Mouse (Mus musculus): ENCODE data around the gene Nrp2. TPM values are rescaled to one million over a fixed set of nuclear protein-coding genes. Genes with fewer than 3 reads are reported as not detected.

Gene Nrp2
- total RNA-seq, 1 experiment from 2014 or later: 0.87 TPM

DNA sequence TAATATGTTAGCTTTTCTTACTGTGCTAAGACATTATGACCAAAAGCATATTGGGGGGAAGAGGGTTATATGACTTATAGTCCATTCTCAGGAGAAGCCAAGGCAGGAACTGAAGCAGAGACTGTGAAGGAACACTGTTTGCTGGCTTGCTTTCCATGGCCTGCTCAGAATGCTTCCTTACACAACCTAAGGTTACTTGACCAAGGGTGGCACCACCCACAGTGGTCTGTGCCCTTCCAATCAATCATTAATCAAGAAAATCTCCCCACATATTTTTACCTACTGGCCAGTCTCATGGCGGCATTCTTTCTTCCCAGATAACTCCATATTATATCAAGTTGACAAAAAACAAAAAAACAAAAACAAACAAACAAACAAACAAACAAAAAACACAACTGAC is 130.3 kb downstream of the Nrp2 start:
- ATAC-seq (replicated peaks; ENCODE audit: low read depth, poor library complexity, severe bottlenecking): no peak

- no peak for ATAC-seq (replicated peaks; ENCODE audit: low read depth, poor library complexity, severe bottlenecking)
Observed at GRCm38 (mm10) chr1:62834443-62835185, 131.5 kb downstream of the Nrp2 start.

- no peak for ATAC-seq (replicated peaks; ENCODE audit: low read depth, poor library complexity, severe bottlenecking)
Observed at GRCm38 (mm10) chr1:62838083-62838482, 135.0 kb downstream of the Nrp2 start.

- ATAC-seq (replicated peaks; ENCODE audit: low read depth, poor library complexity, severe bottlenecking): no peak
Observed at GRCm38 (mm10) chr1:62838631-62839030, 135.5 kb downstream of the Nrp2 start.

- no peak for ATAC-seq (replicated peaks; ENCODE audit: low read depth, poor library complexity, severe bottlenecking)
Observed at GRCm38 (mm10) chr1:62843215-62843614, 140.1 kb downstream of the Nrp2 start.

DNA sequence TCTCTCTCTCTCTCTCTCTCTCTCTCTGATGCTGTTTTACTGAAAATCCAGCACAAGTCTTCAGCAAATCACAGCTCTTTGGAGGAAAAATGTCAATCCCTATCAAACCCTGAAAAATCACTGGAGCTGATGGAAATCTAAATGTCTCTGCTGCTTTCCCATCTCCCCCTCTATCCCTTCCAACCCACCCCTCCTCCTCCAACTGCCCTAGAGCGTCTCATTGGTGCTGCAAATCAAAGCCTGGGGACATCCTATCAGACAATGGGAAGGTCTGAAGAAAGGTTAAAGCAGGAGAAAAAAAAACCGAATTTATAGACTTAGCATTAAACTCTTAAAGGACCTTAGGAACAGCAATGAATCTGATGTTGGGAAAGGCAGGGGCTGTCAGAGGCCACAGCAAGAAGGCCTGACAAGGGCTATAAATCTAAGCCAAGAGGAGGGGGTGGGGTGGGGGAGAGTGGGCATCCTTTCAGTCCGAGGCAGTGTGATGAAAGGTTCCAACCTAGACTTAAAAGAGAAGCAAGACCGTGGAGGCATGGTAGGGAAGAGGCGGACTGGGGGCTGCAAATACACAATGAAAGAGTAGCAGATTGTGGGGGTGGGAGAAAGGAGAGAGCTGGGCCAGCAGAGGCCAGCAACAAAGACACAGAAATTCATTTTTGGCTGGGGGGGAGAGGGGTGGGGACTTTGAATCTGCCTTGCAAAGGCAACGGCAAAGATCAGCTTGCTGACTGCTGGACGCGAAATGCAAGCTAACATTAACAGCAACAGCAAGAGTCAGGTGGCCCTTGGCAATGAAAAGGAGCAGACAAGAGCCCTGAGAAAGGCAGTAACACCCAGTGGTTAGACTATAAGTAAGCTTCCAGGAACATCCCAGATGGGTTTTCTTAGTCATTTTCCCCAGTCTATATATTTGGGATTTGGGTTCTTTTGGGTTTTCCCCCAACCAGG is 148.2 kb downstream of the Nrp2 start:
- ATAC-seq (replicated peaks; ENCODE audit: low read depth, poor library complexity, severe bottlenecking): no peak

- ATAC-seq (replicated peaks; ENCODE audit: low read depth, poor library complexity, severe bottlenecking): no peak
Observed at GRCm38 (mm10) chr1:62853362-62853761, 150.3 kb downstream of the Nrp2 start.

- ATAC-seq (replicated peaks; ENCODE audit: low read depth, poor library complexity, severe bottlenecking): no peak
Observed at GRCm38 (mm10) chr1:62853996-62854395, 150.9 kb downstream of the Nrp2 start.

DNA sequence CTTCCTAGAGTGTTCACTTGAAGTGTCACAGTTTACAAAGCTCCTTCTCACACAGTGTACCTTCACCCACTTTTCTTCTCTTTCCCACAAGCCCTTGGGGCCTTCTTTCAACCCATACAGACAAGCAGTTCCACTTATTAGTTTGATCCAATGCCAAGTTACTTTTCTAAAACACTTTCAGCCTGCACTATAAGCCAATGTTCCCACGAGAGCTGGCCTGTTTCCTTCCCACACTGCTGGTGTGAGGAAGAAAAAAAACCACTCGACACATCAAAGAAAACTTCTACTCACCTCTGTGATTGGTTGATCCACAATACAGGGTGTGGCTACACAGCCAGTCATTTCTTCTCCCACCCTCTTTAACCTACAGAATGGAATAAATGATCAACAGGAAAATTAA is 156.0 kb downstream of the Nrp2 start:
- no peak for ATAC-seq (replicated peaks; ENCODE audit: low read depth, poor library complexity, severe bottlenecking)

GRCm38 (mm10) chr1:62859556-62860300 is 156.6 kb downstream of the Nrp2 start:
- ATAC-seq (replicated peaks; ENCODE audit: low read depth, poor library complexity, severe bottlenecking): no peak

DNA sequence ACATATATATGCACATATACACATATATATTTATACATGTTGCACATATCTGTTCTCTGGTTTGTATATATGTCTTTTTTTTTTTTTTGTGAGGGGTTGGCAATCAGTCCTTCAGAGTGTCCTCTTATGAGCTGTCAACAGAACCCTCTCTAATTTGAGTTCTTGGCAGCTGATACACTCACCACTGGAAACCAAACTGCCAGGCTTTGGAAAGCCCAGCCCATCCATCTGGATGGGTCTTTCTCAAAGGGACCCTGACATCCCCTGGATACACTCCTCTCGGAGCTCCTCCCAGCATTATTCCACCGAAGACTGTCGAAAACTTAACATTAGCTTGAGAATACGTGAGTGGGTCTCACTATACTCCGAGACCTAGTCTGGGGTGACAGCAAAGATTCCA is 157.2 kb downstream of the Nrp2 start:
- ATAC-seq (replicated peaks; ENCODE audit: low read depth, poor library complexity, severe bottlenecking): no peak

- no peak for ATAC-seq (replicated peaks; ENCODE audit: low read depth, poor library complexity, severe bottlenecking)
Observed at GRCm38 (mm10) chr1:62860788-62861187, 157.7 kb downstream of the Nrp2 start.
